Mouse (Mus musculus) adrenal gland, postnatal 0 days (tissue): Measurements from ENCODE around the gene Ralgps2. TPM values are rescaled to one million over a fixed set of nuclear protein-coding genes. Genes with fewer than 3 reads are reported as not detected.

Source experiments
- polyA plus RNA-seq: library from polyadenylated mRNA; unstranded; fragments of >200 nt; fragmentation: Nextera tagmentation; extraction: Ambion mirVana; gene quantifications from 2 replicates; pipeline ENCODE4 v1.2.1, GENCODE M21; 2015

The Ralgps2 gene
- 37.0 and 37.6 TPM in 2 replicates for polyA plus RNA-seq

GRCm38 (mm10) chr1:156939251-156940141 lies at the start of gene Ralgps2:
Ralgps2 (minus strand) TSS chr1:156939626.

DNA sequence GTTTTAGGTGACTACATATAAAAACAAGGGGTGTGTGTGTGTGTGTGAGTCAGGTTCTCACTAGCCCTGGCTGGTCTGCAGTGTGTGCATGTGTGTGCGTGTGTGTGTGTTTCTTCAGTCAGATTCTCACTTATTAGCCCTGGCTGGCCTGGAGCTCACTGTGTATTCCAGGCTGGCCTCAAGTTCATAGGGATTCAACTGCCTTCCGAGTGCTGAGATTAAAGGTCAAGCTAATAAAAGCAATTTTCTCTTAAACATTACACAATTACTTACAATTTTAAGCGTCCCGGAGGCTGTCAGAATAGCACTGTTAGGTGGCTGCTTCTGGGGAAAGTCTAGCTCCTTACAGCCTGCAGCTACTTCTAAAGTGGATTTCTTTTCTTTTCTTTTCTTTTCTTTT lies 101.2 kb downstream of the Ralgps2 start, which contains the start of gene Angptl1:
Gene Angptl1, plus strand, starts transcription at position 386 of the 400 bp plus-strand sequence.

Other genes starting within 250 kb of the Ralgps2 start
- 13.5 and 19.8 TPM in 2 replicates for gene Fam20b, start 220.5 kb downstream of the Ralgps2 start, polyA plus RNA-seq
- 13.8 and 14.9 TPM in 2 replicates for gene Angptl1, start 101.1 kb downstream of the Ralgps2 start, polyA plus RNA-seq
- not detected in 2 replicates for gene Tex35, start 169.1 kb upstream of the Ralgps2 start, polyA plus RNA-seq